Mouse (Mus musculus) liver, adult 2 months (tissue): ENCODE results near the gene Pxdn. TPM values are rescaled to one million over a fixed set of nuclear protein-coding genes. Genes with fewer than 3 reads are reported as not detected.

Experiments used
- DNase-seq: peaks from one replicate; pipeline ENCODE4 v3.0.0-alpha.2; 2011; ENCODE audit warnings: low read depth, low spot score; ENCODE audit errors: extremely low read depth
- H3K27ac ChIP-seq: fragments of 200-500 bp; replicated peaks from 2 replicates; pipeline ENCODE4 v1.5.1; 2012; ENCODE audit warnings: low read depth, mild to moderate bottlenecking, control low read depth, inconsistent platforms, low read length; ENCODE audit not compliant: insufficient read depth
- H3K27me3 ChIP-seq: fragments of 200-500 bp; 2 replicates; pipeline ENCODE4 v1.6.1; 2012; ENCODE audit warnings: mild to moderate bottlenecking, moderate library complexity, low read length, inconsistent platforms; ENCODE audit not compliant: control insufficient read depth, insufficient read depth
- H3K36me3 ChIP-seq: fragments of 200-500 bp; 2 replicates; pipeline ENCODE4 v1.6.1; 2012; ENCODE audit warnings: low read length, inconsistent platforms; ENCODE audit not compliant: control insufficient read depth, insufficient read depth
- H3K4me1 ChIP-seq: fragments of 200-500 bp; 2 replicates; pipeline ENCODE4 v1.6.1; 2011; ENCODE audit warnings: low read length; ENCODE audit not compliant: control insufficient read depth, insufficient read depth
- H3K4me3 ChIP-seq: fragments of 200-500 bp; 2 replicates; pipeline ENCODE4 v1.5.1; 2011; ENCODE audit warnings: low read depth, mild to moderate bottlenecking, control low read depth, low read length, moderate library complexity; ENCODE audit not compliant: insufficient read depth
- H3K79me2 ChIP-seq: fragments of 200-500 bp; 2 replicates; pipeline ENCODE4 v1.6.1; 2012; ENCODE audit warnings: inconsistent platforms, mild to moderate bottlenecking, low read length, moderate library complexity; ENCODE audit not compliant: control insufficient read depth, insufficient read depth
- H3K9ac ChIP-seq: fragments of 200-500 bp; 2 replicates; pipeline ENCODE4 v1.6.1; 2012; ENCODE audit warnings: low read depth, mild to moderate bottlenecking, control low read depth, inconsistent platforms, low read length
- CTCF ChIP-seq: fragments of 200-500 bp; IDR thresholded peaks from 2 replicates; pipeline ENCODE4 v1.5.1; 2011; ENCODE audit warnings: low read depth, low read length, control low read depth
- POLR2A ChIP-seq: fragments of 200-500 bp; IDR thresholded peaks from 2 replicates; pipeline ENCODE4 v1.6.1; 2011; ENCODE audit warnings: low read length, control low read depth; ENCODE audit not compliant: insufficient read depth; ENCODE audit errors: extremely low read depth
- WGBS: fragments of 180-500 bp; shearing (Covaris S2); methylation state at CpG from one replicate; pipeline ENCODE4 v1.1.7; 2018; 5-methylcytosine and 5-hydroxymethylcytosine counted together
- polyA plus RNA-seq: library from polyadenylated mRNA; depleted of rRNA; stranded (reverse); fragments of >200 nt; gene quantifications from 2 replicates; pipeline ENCODE4 v1.2.3, GENCODE M21; 2012
- total RNA-seq: library from RNA; depleted of rRNA; stranded (reverse); fragments of >200 nt; gene quantifications from 2 replicates; pipeline ENCODE4 v1.2.3, GENCODE M21; 2014

The Pxdn gene
- total and polyA plus RNA-seq, 2 experiments = 7.8 to 9.1 TPM

- no peaks in the 10 kb centered on the region for H3K27me3 ChIP-seq
- TF ChIP-seq CTCF = no peak
- TF ChIP-seq POLR2A = no peak
- H3K4me1 ChIP-seq = no peaks in the 10 kb centered on the region; the same call in 1 of the 2 replicates
- H3K4me3 ChIP-seq = no peak overlapping the region
- no peak overlapping the region for H3K27ac ChIP-seq
- no peak overlapping the region for H3K9ac ChIP-seq
- no peaks in the 10 kb centered on the region for H3K36me3 ChIP-seq
- no peaks in the 10 kb centered on the region for H3K79me2 ChIP-seq
- DNase-seq = peak; percentile 45
- 47% methylated on average over 3 of the region's 3 CpGs for WGBS
These were observed 90.4 kb downstream of the Pxdn start for GRCm38 (mm10) chr12:30027721-30028340.

GRCm38 (mm10) chr12:30029111-30029510, 91.7 kb downstream of the Pxdn start:
- no peak overlapping the region for H3K9ac ChIP-seq
- WGBS = 88% methylated on average over 1 of the region's 1 CpGs
- H3K79me2 ChIP-seq = no peaks in the 10 kb centered on the region
- no peaks in the 10 kb centered on the region for H3K36me3 ChIP-seq
- no peaks in the 10 kb centered on the region for H3K27me3 ChIP-seq
- no peak overlapping the region for H3K4me3 ChIP-seq
- no peak for DNase-seq
- no peak for TF ChIP-seq CTCF
- TF ChIP-seq POLR2A = no peak
- no peaks in the 10 kb centered on the region for H3K4me1 ChIP-seq
- H3K27ac ChIP-seq = no peak overlapping the region

GRCm38 (mm10) chr12:30030571-30030970, 93.2 kb downstream of the Pxdn start:
- no peaks in the 10 kb centered on the region for H3K27me3 ChIP-seq
- H3K27ac ChIP-seq = no peak overlapping the region
- WGBS = 66% methylated on average over 5 of the region's 5 CpGs
- TF ChIP-seq POLR2A (no peak), CTCF (no peak)
- H3K9ac ChIP-seq = no peak overlapping the region
- H3K4me1 ChIP-seq = no peaks in the 10 kb centered on the region
- no peaks in the 10 kb centered on the region for H3K36me3 ChIP-seq
- H3K4me3 ChIP-seq = no peak overlapping the region
- no peaks in the 10 kb centered on the region for H3K79me2 ChIP-seq
- no peak for DNase-seq

GRCm38 (mm10) chr12:30034681-30035080, 97.3 kb downstream of the Pxdn start:
- DNase-seq = no peak
- WGBS = 91% methylated on average over 5 of the region's 5 CpGs
- Histone ChIP-seq H3K27ac (no peak overlapping the region), H3K36me3 (no peaks in the 10 kb centered on the region), H3K79me2 (no peaks in the 10 kb centered on the region), H3K27me3 (no peaks in the 10 kb centered on the region), H3K4me3 (no peak overlapping the region), H3K9ac (no peak overlapping the region), H3K4me1 (no peaks in the 10 kb centered on the region)
- TF ChIP-seq CTCF = no peak
- TF ChIP-seq POLR2A = no peak

GRCm38 (mm10) chr12:30035406-30035805, 98.0 kb downstream of the Pxdn start:
- no peaks in the 10 kb centered on the region for H3K4me1 ChIP-seq
- H3K9ac ChIP-seq = no peak overlapping the region
- 34% methylated on average over 1 of the region's 1 CpGs for WGBS
- no peaks in the 10 kb centered on the region for H3K27me3 ChIP-seq
- no peak overlapping the region for H3K27ac ChIP-seq
- no peaks in the 10 kb centered on the region for H3K79me2 ChIP-seq
- DNase-seq = no peak
- TF ChIP-seq CTCF = no peak
- no peak for TF ChIP-seq POLR2A
- H3K4me3 ChIP-seq = no peak overlapping the region
- no peaks in the 10 kb centered on the region for H3K36me3 ChIP-seq

- H3K4me1 ChIP-seq = no peaks in the 10 kb centered on the region
- no peak overlapping the region for H3K9ac ChIP-seq
- TF ChIP-seq CTCF (no peak), POLR2A (no peak)
- no peak overlapping the region for H3K27ac ChIP-seq
- no peaks in the 10 kb centered on the region for H3K27me3 ChIP-seq
- no peak for DNase-seq
- no peaks in the 10 kb centered on the region for H3K36me3 ChIP-seq
- H3K79me2 ChIP-seq = no peaks in the 10 kb centered on the region
- no peak overlapping the region for H3K4me3 ChIP-seq
These were observed 98.6 kb downstream of the Pxdn start for GRCm38 (mm10) chr12:30035841-30036568.
